Comparison of ENCODE assay signal across 8 mouse cellular contexts in the genomic region with DNA sequence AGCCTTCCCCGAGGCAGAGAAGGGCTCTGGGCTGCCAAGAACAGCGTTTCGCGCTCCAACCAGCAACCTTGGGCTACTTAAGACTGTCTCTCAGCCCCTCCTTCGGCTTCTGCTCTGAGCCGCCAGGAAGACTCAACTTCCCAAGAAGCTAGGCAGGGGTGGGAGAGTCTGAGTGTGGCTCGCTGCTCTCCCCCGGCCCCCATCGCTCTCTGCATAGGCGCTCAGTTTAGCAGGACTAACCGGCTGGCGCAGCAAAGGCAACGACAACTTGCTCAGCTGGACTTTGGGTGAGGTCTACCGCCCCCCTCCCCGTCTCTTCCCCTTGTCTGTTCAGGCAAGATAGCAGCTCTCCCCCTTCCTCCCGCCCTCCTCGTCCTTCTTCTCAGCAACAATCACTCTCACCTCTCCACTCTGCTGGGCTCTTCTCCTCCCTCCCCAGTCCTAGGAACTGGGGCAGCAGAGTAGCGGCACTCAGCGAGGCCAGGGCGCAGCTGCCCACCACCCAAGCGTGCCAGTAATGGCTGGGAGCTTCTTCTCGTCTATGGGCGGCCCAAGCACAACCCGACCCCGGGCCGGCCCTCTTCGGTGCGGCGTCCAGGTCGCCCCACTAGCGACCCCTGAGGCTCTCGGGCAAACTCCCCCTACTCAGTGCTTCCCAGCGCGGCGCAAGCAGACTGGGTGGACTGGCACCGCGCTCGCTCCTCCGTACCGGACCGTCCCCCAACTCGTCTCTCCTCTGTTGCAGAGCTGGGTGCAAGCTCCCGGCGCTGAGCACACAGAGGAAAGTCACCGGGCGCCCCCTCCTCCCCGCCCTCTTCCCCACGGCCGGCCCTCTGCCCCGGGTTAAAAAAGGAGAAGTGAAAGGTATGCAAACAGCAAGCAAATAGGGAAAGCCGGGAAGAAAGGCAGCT. TPM values are rescaled to one million over a fixed set of nuclear protein-coding genes. Genes with fewer than 3 reads are reported as not detected.
DNase-seq lines count a peak whose midpoint lies in the region; ATAC-seq lines count a peak whose summit lies in the region.

No protein-coding gene starts in this region.

- peak overlapping the region; percentile 65 for H3K4me3 ChIP-seq in lung, embryonic 16.5 days (ENCODE audit: low read length)
- H3K4me3 ChIP-seq in hindbrain, embryonic 10.5 days: peak overlapping the region; percentile 84
- H3K4me3 ChIP-seq in liver, embryonic 12.5 days: peak overlapping the region; percentile 62
- H3K4me3 ChIP-seq in stomach, embryonic 16.5 days (replicated peaks; ENCODE audit: low read length): peak overlapping the region; percentile 57

- 0 out of 2 replicates have a peak, but pooled peaks have one; percentile 25 for ATAC-seq in lung, embryonic 16.5 days (ENCODE audit: low read depth)
- peak; percentile 71 for ATAC-seq in liver, embryonic 12.5 days
- ATAC-seq in stomach, embryonic 16.5 days (ENCODE audit: insufficient read depth, low FRiP score): 0 out of 2 replicates have a peak, but pooled peaks have one; percentile 31

- peaks cover 24% of the 10 kb centered on the region for H3K4me1 ChIP-seq in lung, embryonic 16.5 days (replicated peaks; ENCODE audit: control insufficient read depth, insufficient read depth, low read length)
- H3K4me1 ChIP-seq in hindbrain, embryonic 10.5 days (replicated peaks): peaks cover 71% of the 10 kb centered on the region
- peaks cover 38% of the 10 kb centered on the region for H3K4me1 ChIP-seq in liver, embryonic 12.5 days
- peaks cover 21% of the 10 kb centered on the region for H3K4me1 ChIP-seq in stomach, embryonic 16.5 days (ENCODE audit: control insufficient read depth, insufficient read depth, low read length)

- no peaks in the 10 kb centered on the region for H3K9me3 ChIP-seq in lung, embryonic 16.5 days (ENCODE audit: control insufficient read depth, low read length)
- H3K9me3 ChIP-seq in hindbrain, embryonic 10.5 days: no peaks in the 10 kb centered on the region
- H3K9me3 ChIP-seq in liver, embryonic 12.5 days (replicated peaks): no peaks in the 10 kb centered on the region
- H3K9me3 ChIP-seq in stomach, embryonic 16.5 days (replicated peaks; ENCODE audit: control insufficient read depth, low read length): no peaks in the 10 kb centered on the region

- no peak overlapping the region for H3K27ac ChIP-seq in lung, embryonic 16.5 days (ENCODE audit: low read length)
- H3K27ac ChIP-seq in hindbrain, embryonic 10.5 days: peak overlapping the region; percentile 93
- peak overlapping the region; percentile 67 for H3K27ac ChIP-seq in liver, embryonic 12.5 days
- no peak overlapping the region for H3K27ac ChIP-seq in stomach, embryonic 16.5 days (ENCODE audit: low read length)

- H3K27me3 ChIP-seq in lung, embryonic 16.5 days (ENCODE audit: control insufficient read depth, insufficient read depth, low read depth, low read length): peaks cover 55% of the 10 kb centered on the region
- H3K27me3 ChIP-seq in hindbrain, embryonic 10.5 days (ENCODE audit: insufficient read depth, poor library complexity, severe bottlenecking): peaks cover 41% of the 10 kb centered on the region
- peaks cover 70% of the 10 kb centered on the region for H3K27me3 ChIP-seq in liver, embryonic 12.5 days (replicated peaks)
- peaks cover 40% of the 10 kb centered on the region for H3K27me3 ChIP-seq in stomach, embryonic 16.5 days (ENCODE audit: control insufficient read depth, insufficient read depth, low read length)

- no peaks in the 10 kb centered on the region for H3K36me3 ChIP-seq in lung, embryonic 16.5 days (ENCODE audit: control insufficient read depth, insufficient read depth, low read length)
- no peaks in the 10 kb centered on the region for H3K36me3 ChIP-seq in hindbrain, embryonic 10.5 days
- no peaks in the 10 kb centered on the region for H3K36me3 ChIP-seq in liver, embryonic 12.5 days
- no peaks in the 10 kb centered on the region for H3K36me3 ChIP-seq in stomach, embryonic 16.5 days (ENCODE audit: control insufficient read depth, insufficient read depth, low read length)

- H3K9ac ChIP-seq in lung, embryonic 16.5 days (ENCODE audit: low read length): peak overlapping the region; percentile 3; the same call in 1 of the 2 replicates
- peak overlapping the region; percentile 63 for H3K9ac ChIP-seq in liver, embryonic 12.5 days
- H3K9ac ChIP-seq in stomach, embryonic 16.5 days (ENCODE audit: low read length): peak overlapping the region; percentile 71

- intact Hi-C loops in left cerebral cortex, postnatal 10 days (cut with DNase I): no loop called here

- peak overlapping the region; percentile 94 for H3K4me2 ChIP-seq in lung, embryonic 16.5 days (ENCODE audit: low read depth, low read length)
- peak overlapping the region; percentile 73 for H3K4me2 ChIP-seq in liver, embryonic 12.5 days
- H3K4me2 ChIP-seq in stomach, embryonic 16.5 days (ENCODE audit: low read depth, low read length): peak overlapping the region; percentile 75

- WGBS in lung, embryonic 16.5 days: under 1% methylated on average over 48 of the region's 51 CpGs
- WGBS in hindbrain, embryonic 10.5 days: under 1% methylated on average over 51 of the region's 51 CpGs
- under 1% methylated on average over 51 of the region's 51 CpGs for WGBS in liver, embryonic 12.5 days (ENCODE audit: insufficient replicate concordance)
- WGBS in stomach, embryonic 16.5 days: under 1% methylated on average over 51 of the region's 51 CpGs

- no peak for DNase-seq in lung, adult 18-20 months
- peak; percentile 72 for DNase-seq in embryo, embryonic 9.5 days (ENCODE audit: extremely low spot score)
- DNase-seq in hindbrain, embryonic 10.5 days (ENCODE audit: low spot score): peak; percentile 74
- no peak for DNase-seq in frontal cortex, postnatal 14 days (ENCODE audit: low spot score in 2 of 2)
- no peak for DNase-seq in left cerebral cortex, postnatal 10 days (ENCODE audit: extremely low spot score in 1 of 2, low spot score in 2 of 2)

RNA-seq across cellular contexts. Expression of gene Prox1, which starts 1.5 kb away (rescaled TPM):
- polyA plus RNA-seq in lung, embryonic 16.5 days (2015; fragmentation: Nextera tagmentation; extraction: Ambion mirVana): 1.8 TPM in 2 replicates
- 7.5 and 9.4 TPM in 2 replicates for polyA plus RNA-seq in hindbrain, embryonic 10.5 days (2016; fragmentation: Nextera tagmentation; extraction: Ambion mirVana)
- polyA plus RNA-seq in liver, embryonic 12.5 days (2016; fragmentation: Nextera tagmentation; extraction: Ambion mirVana): 7.6 TPM in 2 replicates
- polyA plus RNA-seq in stomach, embryonic 16.5 days (2015; fragmentation: Nextera tagmentation; extraction: Ambion mirVana): 1.5 and 2.5 TPM in 2 replicates
- 1 to 10 TPM; 7.9 to 8.3 TPM for total RNA-seq in left cerebral cortex, postnatal 10 days (2021)

Comparison
In these comparisons a context has a peak if more than half of its experiments do, and no peak if none do; other contexts are left out.
1. H3K27ac ChIP-seq: peak in hindbrain, embryonic 10.5 days (single experiment) and liver, embryonic 12.5 days (single experiment); none in lung, embryonic 16.5 days (single experiment) and stomach, embryonic 16.5 days (single experiment).
2. H3K9ac ChIP-seq: peak in every context shown above with its lines; median percentile 71 in stomach, embryonic 16.5 days; 63 in liver, embryonic 12.5 days; 3 in lung, embryonic 16.5 days.
3. DNase-seq: peak in embryo, embryonic 9.5 days (single experiment) and hindbrain, embryonic 10.5 days (single experiment); none in lung, adult 18-20 months (0 of 2), frontal cortex, postnatal 14 days (0 of 2) and left cerebral cortex, postnatal 10 days (0 of 2).
4. Peak in every context shown above with its lines, with median percentiles within 50 percentile points of each other: ATAC-seq, H3K4me2 ChIP-seq and H3K4me3 ChIP-seq.